Mouse (Mus musculus): ENCODE data around the gene Syndig1l. TPM values are rescaled to one million over a fixed set of nuclear protein-coding genes. Genes with fewer than 3 reads are reported as not detected.

Gene Syndig1l
- polyA plus RNA-seq, 1 experiment from 2014 or later = 10.9 TPM

DNA sequence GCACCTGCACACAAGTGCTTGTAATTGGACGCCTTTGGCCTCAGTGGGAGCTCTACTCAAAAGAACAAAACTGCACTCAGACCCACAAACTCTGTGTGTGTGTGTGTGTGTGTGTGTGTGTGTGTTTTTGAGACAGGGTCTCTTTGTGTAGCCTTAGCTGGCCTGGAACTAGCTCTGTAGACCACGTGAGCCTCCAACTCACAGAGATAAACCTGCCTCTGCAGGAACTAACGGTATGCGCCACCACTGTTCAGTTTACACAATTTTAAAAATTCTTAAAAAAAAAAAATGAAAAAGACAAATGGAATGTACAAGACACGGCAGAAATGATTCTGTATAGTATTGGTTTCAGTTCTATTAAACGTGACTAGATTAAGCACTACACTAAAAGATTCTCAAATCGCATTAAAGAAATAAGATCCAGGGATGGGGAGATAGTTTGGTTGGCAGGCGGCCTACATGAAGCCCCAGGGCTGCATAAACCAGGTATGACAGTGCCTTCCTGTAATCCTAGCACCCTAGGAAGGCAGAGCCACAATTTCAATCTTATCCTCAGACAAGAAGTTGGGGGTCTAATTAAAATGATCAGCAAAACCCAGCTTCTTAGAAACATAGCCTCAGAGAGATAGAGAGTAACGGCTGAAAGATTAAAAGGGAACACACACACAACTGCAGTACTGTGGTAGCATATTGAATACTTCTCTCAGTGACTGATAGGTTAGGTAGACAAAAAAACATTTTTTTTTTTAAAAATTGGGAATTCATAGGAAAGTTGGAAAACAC lies 20.0 kb upstream of the Syndig1l start:
- Histone ChIP-seq H3K9ac (ENCODE audit: low read depth, low read length) (no peak overlapping the region), H3K9me3 (replicated peaks; ENCODE audit: control insufficient read depth, low read length, poor library complexity, severe bottlenecking) (no peaks in the 10 kb centered on the region), H3K36me3 (ENCODE audit: control insufficient read depth, insufficient read depth, low read length) (no peaks in the 10 kb centered on the region), H3K4me2 (ENCODE audit: low read length) (no peak overlapping the region), H3K27me3 (ENCODE audit: control insufficient read depth, insufficient read depth, low read depth, low read length) (no peaks in the 10 kb centered on the region), H3K4me1 (ENCODE audit: control insufficient read depth, insufficient read depth, low read length) (no peaks in the 10 kb centered on the region), H3K4me3 (ENCODE audit: low read depth, low read length) (no peak overlapping the region), H3K27ac (ENCODE audit: low read length) (no peak overlapping the region)
- no peak for ATAC-seq
- WGBS = 84% methylated on average over 9 of the region's 9 CpGs

- Histone ChIP-seq H3K27me3 (ENCODE audit: control insufficient read depth, insufficient read depth, low read depth, low read length) (no peaks in the 10 kb centered on the region), H3K9ac (ENCODE audit: low read depth, low read length) (no peak overlapping the region), H3K4me3 (ENCODE audit: low read depth, low read length) (no peak overlapping the region), H3K4me2 (ENCODE audit: low read length) (no peak overlapping the region), H3K27ac (ENCODE audit: low read length) (no peak overlapping the region), H3K4me1 (ENCODE audit: control insufficient read depth, insufficient read depth, low read length) (no peaks in the 10 kb centered on the region), H3K36me3 (ENCODE audit: control insufficient read depth, insufficient read depth, low read length) (no peaks in the 10 kb centered on the region), H3K9me3 (replicated peaks; ENCODE audit: control insufficient read depth, low read length, poor library complexity, severe bottlenecking) (no peaks in the 10 kb centered on the region)
- no peak for ATAC-seq
- 89% methylated on average over 6 of the region's 6 CpGs for WGBS
Measured at GRCm38 (mm10) chr12:84714578-84714977, 15.9 kb upstream of the Syndig1l start.

DNA sequence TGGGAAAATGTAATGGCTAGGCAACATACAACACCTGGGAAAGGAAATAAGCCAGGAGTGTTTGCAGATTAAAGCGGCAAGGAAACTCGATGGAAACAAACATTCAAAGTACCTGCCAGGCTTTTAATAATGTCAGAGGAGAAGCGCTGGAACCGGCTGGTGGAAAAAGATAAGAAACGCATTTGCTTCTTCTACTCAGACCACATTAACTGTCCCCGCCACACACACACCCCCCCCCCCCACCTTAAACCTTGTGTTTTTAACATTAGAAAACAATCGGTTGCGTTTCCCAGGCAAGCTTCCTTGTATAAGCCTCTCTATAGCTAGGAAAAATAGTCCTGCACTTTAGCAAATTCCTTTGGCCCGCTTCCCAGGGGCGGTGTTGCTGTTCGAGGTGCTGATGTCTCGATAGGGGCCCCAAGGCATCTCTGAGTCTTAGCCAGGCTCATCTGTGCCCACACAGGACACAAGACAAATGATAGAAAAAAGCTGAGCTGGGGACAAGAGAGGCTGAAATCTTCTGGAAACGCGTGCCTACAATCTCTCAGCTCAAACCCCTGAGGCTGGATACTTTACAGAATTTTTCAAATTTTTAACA lies 11.3 kb upstream of the Syndig1l start:
- no peak overlapping the region for H3K4me2 ChIP-seq (ENCODE audit: low read length)
- H3K9ac ChIP-seq (ENCODE audit: low read depth, low read length) = no peak overlapping the region
- WGBS = 29% methylated on average over 14 of the region's 14 CpGs
- H3K4me3 ChIP-seq (ENCODE audit: low read depth, low read length) = no peak overlapping the region
- H3K4me1 ChIP-seq (ENCODE audit: control insufficient read depth, insufficient read depth, low read length) = peaks cover 5% of the 10 kb centered on the region; the same call in 1 of the 2 replicates
- H3K27ac ChIP-seq (ENCODE audit: low read length) = no peak overlapping the region
- H3K36me3 ChIP-seq (ENCODE audit: control insufficient read depth, insufficient read depth, low read length) = no peaks in the 10 kb centered on the region
- ATAC-seq = no peak
- no peaks in the 10 kb centered on the region for H3K9me3 ChIP-seq (replicated peaks; ENCODE audit: control insufficient read depth, low read length, poor library complexity, severe bottlenecking)
- H3K27me3 ChIP-seq (ENCODE audit: control insufficient read depth, insufficient read depth, low read depth, low read length) = no peaks in the 10 kb centered on the region

GRCm38 (mm10) chr12:84707804-84708203 lies 9.2 kb upstream of the Syndig1l start:
- Histone ChIP-seq H3K4me2 (ENCODE audit: low read length) (no peak overlapping the region), H3K27me3 (ENCODE audit: control insufficient read depth, insufficient read depth, low read depth, low read length) (no peaks in the 10 kb centered on the region), H3K27ac (ENCODE audit: low read length) (no peak overlapping the region), H3K4me3 (ENCODE audit: low read depth, low read length) (no peak overlapping the region), H3K9ac (ENCODE audit: low read depth, low read length) (no peak overlapping the region), H3K36me3 (ENCODE audit: control insufficient read depth, insufficient read depth, low read length) (no peaks in the 10 kb centered on the region), H3K9me3 (replicated peaks; ENCODE audit: control insufficient read depth, low read length, poor library complexity, severe bottlenecking) (no peaks in the 10 kb centered on the region), H3K4me1 (ENCODE audit: control insufficient read depth, insufficient read depth, low read length) (peaks cover 5% of the 10 kb centered on the region; the same call in 1 of the 2 replicates)
- no peak for ATAC-seq
- 91% methylated on average over 4 of the region's 4 CpGs for WGBS

DNA sequence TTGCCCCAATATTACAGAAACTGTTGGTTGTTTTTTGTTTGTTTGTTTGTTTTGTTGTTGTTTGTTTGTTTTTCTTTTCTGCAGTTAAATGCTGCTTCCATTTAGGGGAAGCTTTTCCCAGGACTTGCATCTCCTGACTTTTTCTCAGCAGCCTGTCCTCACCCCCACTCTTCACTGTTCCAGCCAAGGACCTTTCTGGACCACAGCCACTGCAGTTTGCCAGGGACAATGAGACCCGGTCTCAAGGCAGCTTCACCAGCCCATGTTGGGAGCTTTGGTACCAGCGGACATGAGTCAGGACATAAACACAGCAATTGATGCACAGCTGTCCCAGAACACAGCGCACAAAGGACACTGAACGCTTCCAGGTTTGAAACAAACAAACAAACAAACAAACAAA lies 8.3 kb upstream of the Syndig1l start:
- 73% methylated on average over 4 of the region's 4 CpGs for WGBS
- H3K36me3 ChIP-seq (ENCODE audit: control insufficient read depth, insufficient read depth, low read length) = no peaks in the 10 kb centered on the region
- H3K27me3 ChIP-seq (ENCODE audit: control insufficient read depth, insufficient read depth, low read depth, low read length) = peaks cover 2% of the 10 kb centered on the region; the same call in 1 of the 2 replicates
- ATAC-seq = no peak
- H3K4me1 ChIP-seq (ENCODE audit: control insufficient read depth, insufficient read depth, low read length) = peaks cover 14% of the 10 kb centered on the region
- H3K9ac ChIP-seq (ENCODE audit: low read depth, low read length) = no peak overlapping the region
- no peak overlapping the region for H3K4me2 ChIP-seq (ENCODE audit: low read length)
- no peak overlapping the region for H3K4me3 ChIP-seq (ENCODE audit: low read depth, low read length)
- H3K27ac ChIP-seq (ENCODE audit: low read length) = no peak overlapping the region
- H3K9me3 ChIP-seq (replicated peaks; ENCODE audit: control insufficient read depth, low read length, poor library complexity, severe bottlenecking) = no peaks in the 10 kb centered on the region

DNA sequence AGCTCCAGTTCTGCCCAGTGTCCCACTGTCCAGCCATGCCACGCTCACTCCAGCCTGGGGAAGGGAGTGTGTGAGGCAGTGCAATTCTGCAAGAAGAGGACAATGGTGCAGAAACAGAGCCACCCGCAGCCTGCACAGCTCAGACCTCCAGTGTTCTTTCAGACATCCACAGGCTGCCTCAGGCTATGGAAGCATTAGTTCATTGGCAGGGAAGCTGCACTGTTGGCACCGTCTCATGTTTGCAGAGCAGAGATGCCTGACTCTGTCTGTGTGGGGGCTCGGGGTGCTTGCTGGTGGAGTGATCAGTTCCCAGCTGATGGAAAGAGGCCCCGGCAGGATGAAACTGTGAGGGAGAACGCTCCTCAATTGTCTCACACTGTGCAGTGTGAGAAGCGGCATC lies 4.0 kb upstream of the Syndig1l start:
- Histone ChIP-seq H3K9me3 (replicated peaks; ENCODE audit: control insufficient read depth, low read length, poor library complexity, severe bottlenecking) (no peaks in the 10 kb centered on the region), H3K27ac (ENCODE audit: low read length) (no peak overlapping the region), H3K36me3 (ENCODE audit: control insufficient read depth, insufficient read depth, low read length) (no peaks in the 10 kb centered on the region), H3K4me1 (ENCODE audit: control insufficient read depth, insufficient read depth, low read length) (peaks cover 14% of the 10 kb centered on the region), H3K27me3 (ENCODE audit: control insufficient read depth, insufficient read depth, low read depth, low read length) (peaks cover 11% of the 10 kb centered on the region), H3K4me3 (ENCODE audit: low read depth, low read length) (no peak overlapping the region), H3K9ac (ENCODE audit: low read depth, low read length) (peak overlapping the region; percentile 20; the same call in 1 of the 2 replicates), H3K4me2 (ENCODE audit: low read length) (no peak overlapping the region)
- 0 out of 2 replicates have a peak, but pooled peaks have one; percentile 30 for ATAC-seq
- WGBS = 43% methylated on average over 7 of the region's 7 CpGs

DNA sequence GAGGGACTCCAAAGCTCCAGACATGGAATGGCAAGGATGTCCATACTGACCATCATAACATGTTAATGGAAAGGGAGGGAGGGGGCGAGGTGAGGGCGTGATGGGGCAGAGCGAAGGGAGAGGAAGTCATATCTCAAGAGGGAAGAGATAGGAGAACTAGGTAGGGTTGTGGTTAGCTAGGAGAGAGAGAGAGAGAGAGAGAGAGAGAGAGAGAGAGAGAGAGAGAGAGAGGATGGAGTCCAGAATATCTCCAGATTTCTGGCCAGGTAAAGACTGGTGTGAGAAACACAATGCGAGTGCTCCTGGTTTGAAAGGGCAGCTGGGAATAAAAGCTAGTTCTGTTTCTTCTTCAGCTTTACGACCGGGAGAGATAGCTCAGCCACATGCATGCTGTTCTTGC lies 6.5 kb downstream of the Syndig1l start:
- Histone ChIP-seq H3K36me3 (ENCODE audit: control insufficient read depth, insufficient read depth, low read length) (no peaks in the 10 kb centered on the region), H3K4me1 (ENCODE audit: control insufficient read depth, insufficient read depth, low read length) (peaks cover 2% of the 10 kb centered on the region; the same call in 1 of the 2 replicates), H3K9ac (ENCODE audit: low read depth, low read length) (no peak overlapping the region), H3K27me3 (ENCODE audit: control insufficient read depth, insufficient read depth, low read depth, low read length) (peaks cover 4% of the 10 kb centered on the region; the same call in 1 of the 2 replicates), H3K4me2 (ENCODE audit: low read length) (no peak overlapping the region), H3K27ac (ENCODE audit: low read length) (no peak overlapping the region), H3K9me3 (replicated peaks; ENCODE audit: control insufficient read depth, low read length, poor library complexity, severe bottlenecking) (no peaks in the 10 kb centered on the region), H3K4me3 (ENCODE audit: low read depth, low read length) (no peak overlapping the region)
- no peak for ATAC-seq
- 87% methylated on average over 6 of the region's 6 CpGs for WGBS

DNA sequence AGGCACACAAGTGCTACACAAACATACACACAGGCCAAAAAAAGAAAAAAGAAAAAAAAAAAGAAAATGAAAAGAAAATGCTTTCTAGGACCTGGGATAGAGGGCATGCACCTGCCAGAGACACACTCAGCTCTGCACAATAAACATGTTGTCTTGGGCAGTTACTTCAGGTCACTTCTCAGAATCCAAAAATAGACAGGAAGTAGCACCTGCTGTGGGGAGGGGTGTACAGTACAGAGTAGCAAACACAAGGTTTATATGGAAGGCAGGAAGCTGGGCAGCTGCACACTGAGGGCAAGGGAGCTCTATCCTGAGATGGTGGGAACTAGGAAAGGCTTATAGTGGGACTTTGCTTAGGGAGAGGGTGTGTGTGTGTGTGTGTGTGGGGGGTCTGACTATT lies 7.3 kb downstream of the Syndig1l start:
- no peaks in the 10 kb centered on the region for H3K9me3 ChIP-seq (replicated peaks; ENCODE audit: control insufficient read depth, low read length, poor library complexity, severe bottlenecking)

GRCm38 (mm10) chr12:84689051-84689450 lies 9.6 kb downstream of the Syndig1l start:
- H3K9me3 ChIP-seq (replicated peaks; ENCODE audit: control insufficient read depth, low read length, poor library complexity, severe bottlenecking) = no peaks in the 10 kb centered on the region
- H3K9ac ChIP-seq (ENCODE audit: low read depth, low read length) = no peak overlapping the region
- H3K4me3 ChIP-seq (ENCODE audit: low read depth, low read length) = no peak overlapping the region
- H3K27me3 ChIP-seq (ENCODE audit: control insufficient read depth, insufficient read depth, low read depth, low read length) = no peaks in the 10 kb centered on the region
- WGBS = 90% methylated on average over 11 of the region's 11 CpGs
- no peaks in the 10 kb centered on the region for H3K36me3 ChIP-seq (ENCODE audit: control insufficient read depth, insufficient read depth, low read length)
- no peaks in the 10 kb centered on the region for H3K4me1 ChIP-seq (ENCODE audit: control insufficient read depth, insufficient read depth, low read length)
- no peak overlapping the region for H3K4me2 ChIP-seq (ENCODE audit: low read length)
- no peak for ATAC-seq
- no peak overlapping the region for H3K27ac ChIP-seq (ENCODE audit: low read length)

More for the DNA sequence above, 7.3 kb downstream of the Syndig1l start:
- Histone ChIP-seq H3K36me3 (ENCODE audit: control insufficient read depth, insufficient read depth, low read length) (no peaks in the 10 kb centered on the region), H3K9ac (ENCODE audit: low read depth, low read length) (no peak overlapping the region), H3K4me2 (ENCODE audit: low read length) (no peak overlapping the region), H3K27me3 (ENCODE audit: control insufficient read depth, insufficient read depth, low read depth, low read length) (peaks cover 3% of the 10 kb centered on the region; the same call in 1 of the 2 replicates), H3K27ac (ENCODE audit: low read length) (no peak overlapping the region), H3K4me1 (ENCODE audit: control insufficient read depth, insufficient read depth, low read length) (no peaks in the 10 kb centered on the region), H3K4me3 (ENCODE audit: low read depth, low read length) (no peak overlapping the region)
- no peak for ATAC-seq
